Mouse (Mus musculus) CH12.LX (cell line): ENCODE data around the gene Cep295. TPM values are rescaled to one million over a fixed set of nuclear protein-coding genes. Genes with fewer than 3 reads are reported as not detected.

ENCODE experiments used
- DNase-seq: peaks from one replicate; pipeline ENCODE4 v3.0.0-alpha.2; 2013; ENCODE audit errors: extremely low read depth
- H3K27ac ChIP-seq: 2 replicates; pipeline ENCODE4 v1.5.1; 2012; ENCODE audit warnings: low read depth, mild to moderate bottlenecking, control low read depth, moderate library complexity; ENCODE audit not compliant: insufficient read depth
- H3K27me3 ChIP-seq: replicated peaks from 2 replicates; pipeline ENCODE3; 2012; ENCODE audit warnings: inconsistent platforms
- H3K36me3 ChIP-seq, 2 experiments: replicated peaks in 1 of 2; 2 replicates each; pipeline versions ENCODE3 to v1.6.1; 2012; ENCODE audit warnings: inconsistent platforms in 1 of 2, low read length in 1 of 2, mild to moderate bottlenecking in 1 of 2, mixed read lengths in 1 of 2, moderate library complexity in 1 of 2; ENCODE audit not compliant: control insufficient read depth in 1 of 2, insufficient read depth in 1 of 2
- H3K4me1 ChIP-seq, 2 experiments: 2 replicates each; pipeline ENCODE4 v1.6.1; 2012; ENCODE audit warnings: inconsistent platforms in 1 of 2, moderate library complexity in 1 of 2; ENCODE audit not compliant: insufficient read depth in 2 of 2, control insufficient read depth in 1 of 2
- H3K4me2 ChIP-seq: 2 replicates; pipeline ENCODE4 v1.6.1; 2012; ENCODE audit warnings: low read depth, mild to moderate bottlenecking, control low read depth; ENCODE audit not compliant: poor library complexity, insufficient read depth, severe bottlenecking
- H3K4me3 ChIP-seq, 3 experiments: fragments of 150-350 bp in 1 of 3; sonication (generic) in 1 of 3; replicated peaks in 1 of 3; 2 replicates each; pipeline versions ENCODE3 to v1.5.1; 2011 to 2012; ENCODE audit warnings: low read depth in 2 of 3, low read length in 2 of 3, mild to moderate bottlenecking in 2 of 3, moderate library complexity in 2 of 3, control low read depth in 1 of 3, improper control_type of control experiment in 1 of 3, inconsistent platforms in 1 of 3, mixed read lengths in 1 of 3; ENCODE audit not compliant: poor library complexity in 1 of 3
- H3K79me2 ChIP-seq: replicated peaks from 2 replicates; pipeline ENCODE4 v1.6.1; 2012; ENCODE audit warnings: mild to moderate bottlenecking, moderate library complexity; ENCODE audit not compliant: control insufficient read depth, poor library complexity, insufficient read depth, severe bottlenecking; ENCODE audit errors: extremely low read depth
- H3K9ac ChIP-seq: 2 replicates; pipeline ENCODE4 v1.6.1; 2012; ENCODE audit warnings: low read depth, mild to moderate bottlenecking, control low read depth, moderate library complexity; ENCODE audit not compliant: insufficient read depth
- H3K9me3 ChIP-seq: replicated peaks from 2 replicates; pipeline ENCODE3; 2012; ENCODE audit warnings: low read length, inconsistent platforms, mixed read lengths
- BHLHE40 ChIP-seq: IDR thresholded peaks from 2 replicates; pipeline ENCODE4 v1.6.1; 2011; ENCODE audit warnings: mild to moderate bottlenecking, low read depth, low read length, improper control_type of control experiment
- CHD2 ChIP-seq: IDR thresholded peaks from 2 replicates; pipeline ENCODE4 v1.6.1; 2011; ENCODE audit warnings: low read length, improper control_type of control experiment
- CTCF ChIP-seq, 2 experiments: IDR thresholded peaks in 1 of 2; conservative IDR thresholded peaks in 1 of 2; 2 replicates each; pipeline ENCODE4 v1.5.1; 2011 to 2012; ENCODE audit warnings: low read depth in 2 of 2, low read length in 2 of 2, improper control_type of control experiment in 1 of 2, inconsistent platforms in 1 of 2, mild to moderate bottlenecking in 1 of 2, moderate library complexity in 1 of 2
- EP300 ChIP-seq: IDR thresholded peaks from 2 replicates; pipeline ENCODE4 v1.6.1; 2011; ENCODE audit warnings: low read length, improper control_type of control experiment
- ETS1 ChIP-seq: conservative IDR thresholded peaks from 2 replicates; pipeline ENCODE4 v1.6.1; 2012; ENCODE audit warnings: low read depth, mild to moderate bottlenecking, inconsistent platforms, low read length, improper control_type of control experiment, moderate library complexity
- GABPA ChIP-seq: IDR thresholded peaks from 2 replicates; pipeline ENCODE4 v1.6.1; 2012; ENCODE audit warnings: low read depth, low read length, improper control_type of control experiment, inconsistent platforms; ENCODE audit not compliant: insufficient replicate concordance
- HCFC1 ChIP-seq: IDR thresholded peaks from 2 replicates; pipeline ENCODE4 v1.6.1; 2012; ENCODE audit warnings: low read depth, mild to moderate bottlenecking, inconsistent platforms, low read length, improper control_type of control experiment
- JUND ChIP-seq: conservative IDR thresholded peaks from 2 replicates; pipeline ENCODE4 v1.6.1; 2011; ENCODE audit warnings: low read depth, low read length, improper control_type of control experiment
- KAT2A ChIP-seq: IDR thresholded peaks from 2 replicates; pipeline ENCODE4 v1.6.1; 2012; ENCODE audit warnings: low read length, improper control_type of control experiment, inconsistent platforms; ENCODE audit not compliant: insufficient replicate concordance
- MAFK ChIP-seq: IDR thresholded peaks from 2 replicates; pipeline ENCODE4 v1.6.1; 2011; ENCODE audit warnings: low read length, improper control_type of control experiment; ENCODE audit not compliant: insufficient replicate concordance
- MXI1 ChIP-seq: IDR thresholded peaks from 2 replicates; pipeline ENCODE4 v1.6.1; 2011; ENCODE audit warnings: mild to moderate bottlenecking, low read depth, low read length, improper control_type of control experiment
- MYC ChIP-seq: IDR thresholded peaks from 2 replicates; pipeline ENCODE4 v1.6.1; 2011; ENCODE audit warnings: low read depth, mild to moderate bottlenecking, improper control_type of control experiment, low read length
- NELFE ChIP-seq: IDR thresholded peaks from 2 replicates; pipeline ENCODE4 v1.6.1; 2011; ENCODE audit warnings: low read depth, low read length, improper control_type of control experiment
- PAX5 ChIP-seq: IDR thresholded peaks from 2 replicates; pipeline ENCODE4 v1.6.1; 2012; ENCODE audit warnings: low read length, inconsistent platforms, mixed read lengths
- POLR2A ChIP-seq: IDR thresholded peaks from 2 replicates; pipeline ENCODE4 v1.6.1; 2011; ENCODE audit warnings: low read depth, mild to moderate bottlenecking, improper control_type of control experiment, low read length
- POLR2AphosphoS2 ChIP-seq: IDR thresholded peaks from 2 replicates; pipeline ENCODE4 v1.6.1; 2011; ENCODE audit warnings: low read depth, low read length, improper control_type of control experiment
- RCOR1 ChIP-seq: conservative IDR thresholded peaks from 2 replicates; pipeline ENCODE4 v1.6.1; 2012; ENCODE audit warnings: low read depth, mild to moderate bottlenecking, inconsistent platforms, low read length, improper control_type of control experiment
- SMC3 ChIP-seq: IDR thresholded peaks from 2 replicates; pipeline ENCODE4 v1.6.1; 2011; ENCODE audit warnings: low read depth, low read length, improper control_type of control experiment
- TCF12 ChIP-seq: IDR thresholded peaks from 2 replicates; pipeline ENCODE4 v1.6.1; 2014; ENCODE audit warnings: low read depth, mild to moderate bottlenecking, inconsistent platforms, low read length, improper control_type of control experiment
- UBTF ChIP-seq: IDR thresholded peaks from 2 replicates; pipeline ENCODE4 v1.6.1; 2012; ENCODE audit warnings: low read depth, mild to moderate bottlenecking, inconsistent platforms, low read length, improper control_type of control experiment, moderate library complexity
- USF1 ChIP-seq: IDR thresholded peaks from 2 replicates; pipeline ENCODE4 v1.6.1; 2014; ENCODE audit warnings: low read depth, mild to moderate bottlenecking, inconsistent platforms, low read length, improper control_type of control experiment
- ZKSCAN1 ChIP-seq: IDR thresholded peaks from 2 replicates; pipeline ENCODE4 v1.6.1; 2012; ENCODE audit warnings: low read depth, inconsistent platforms, low read length, improper control_type of control experiment, borderline replicate concordance
- ZMIZ1 ChIP-seq: IDR thresholded peaks from 2 replicates; pipeline ENCODE4 v1.6.1; 2012; ENCODE audit warnings: low read depth, mild to moderate bottlenecking, inconsistent platforms, low read length, improper control_type of control experiment
- ZNF384 ChIP-seq: IDR thresholded peaks from 2 replicates; pipeline ENCODE4 v1.6.1; 2012; ENCODE audit warnings: low read depth, low read length, improper control_type of control experiment, inconsistent platforms
- dilution Hi-C: fragments of 300-500 bp; cut with MboI; formaldehyde crosslinking; loops from 2 replicates; pipeline ENCODE4 v1.14.3; 2020; ENCODE audit warnings: low sequenced_read_pairs; ENCODE audit not compliant: extremely low pct_unique_long_range_greater_than_20kb, extremely low pct_ligation_motif_present
- in situ Hi-C: fragments of 300-500 bp; cut with MboI; formaldehyde crosslinking; loops from 3 replicates; pipeline ENCODE4 v1.14.3; 2019; ENCODE audit warnings: low sequenced_read_pairs, low pct_ligation_motif_present, low pct_unique_long_range_greater_than_20kb, mixed read lengths
- polyA plus RNA-seq: library from polyadenylated mRNA; unstranded; fragments of >175 nt; gene quantifications from 2 replicates; pipeline ENCODE4 v1.2.1, GENCODE M21; 2012; ENCODE audit warnings: low read depth; ENCODE audit not compliant: insufficient read length
- total RNA-seq, 2 experiments: library from RNA; depleted of rRNA; stranded (reverse); fragments of 300-350 nt in 1 of 2; fragments of >200 nt in 1 of 2; gene quantifications; 2 replicates each; pipeline ENCODE4 v1.2.3; 2012 to 2014

Gene Cep295
- total and polyA plus RNA-seq, 3 experiments, result 20.4 to 29.9 (median 27.2) TPM

- Histone ChIP-seq H3K9ac (no peak overlapping the region), H3K4me2 (no peak overlapping the region), H3K79me2 (peaks cover 10% of the 10 kb centered on the region), H3K9me3 (no peaks in the 10 kb centered on the region), H3K36me3 (peaks cover 32 to 81% of the 10 kb centered on the region in 2 experiments), H3K27me3 (no peaks in the 10 kb centered on the region), H3K27ac (no peak overlapping the region), H3K4me1 (peaks cover 0 to 14% of the 10 kb centered on the region in 2 experiments; a peak in 2 of 4 replicates), H3K4me3 (no peak overlapping the region)
- in situ Hi-C loops (no loop called here), dilution Hi-C loops (no loop called here)
- DNase-seq, result no peak
- TF ChIP-seq TCF12 (no peak), GABPA (no peak), BHLHE40 (no peak), ZKSCAN1 (no peak), POLR2A (no peak), SMC3 (no peak), ETS1 (no peak), EP300 (no peak), MXI1 (no peak), UBTF (no peak), CHD2 (no peak), MAFK (no peak), PAX5 (no peak), POLR2AphosphoS2 (no peak), USF1 (no peak), MYC (no peak)
These were observed 7.7 kb downstream of the Cep295 start for GRCm38 (mm10) chr9:15349925-15350324.

GRCm38 (mm10) chr9:15337776-15338175, 19.8 kb downstream of the Cep295 start:
- Histone ChIP-seq H3K9ac (no peak overlapping the region), H3K4me1 (no peaks in the 10 kb centered on the region), H3K27ac (no peak overlapping the region), H3K4me3 (no peak overlapping the region), H3K36me3 (peaks cover 68 to 91% of the 10 kb centered on the region in 2 experiments), H3K27me3 (no peaks in the 10 kb centered on the region), H3K9me3 (no peaks in the 10 kb centered on the region), H3K4me2 (no peak overlapping the region), H3K79me2 (no peaks in the 10 kb centered on the region; the same call in 1 of the 2 replicates)
- no peak for TF ChIP-seq NELFE
- no peak for TF ChIP-seq CTCF (conservative IDR thresholded peaks at IDR 0.05 in 1 of 2, IDR thresholded peaks at IDR 0.05 in 1 of 2; ENCODE audit: low read depth in 2 of 2, low read length in 2 of 2)
- TF ChIP-seq ZNF384, result no peak
- TF ChIP-seq SMC3, result no peak
- TF ChIP-seq POLR2AphosphoS2, result no peak
- TF ChIP-seq UBTF, result no peak
- no peak for TF ChIP-seq RCOR1
- no peak for TF ChIP-seq JUND
- TF ChIP-seq ZMIZ1, result no peak
- no peak for TF ChIP-seq BHLHE40
- no peak for TF ChIP-seq MAFK
- no peak for TF ChIP-seq HCFC1
- no peak for TF ChIP-seq CHD2
- TF ChIP-seq PAX5, result no peak
- no peak for TF ChIP-seq KAT2A
- in situ Hi-C loops, result no loop called here
- dilution Hi-C loops, result no loop called here
- no peak for DNase-seq
